Mouse (Mus musculus) CH12.LX (cell line): Measurements from ENCODE around the gene Ceacam10. TPM values are rescaled to one million over a fixed set of nuclear protein-coding genes. Genes with fewer than 3 reads are reported as not detected.
A peak's percentile ranks its signal among the peaks of the same experiment; 100 is the strongest.

Experiments used
- DNase-seq: peaks from one replicate; pipeline ENCODE4 v3.0.0-alpha.2; 2013; ENCODE audit errors: extremely low read depth
- H3K27ac ChIP-seq: 2 replicates; pipeline ENCODE4 v1.5.1; 2012; ENCODE audit warnings: low read depth, mild to moderate bottlenecking, control low read depth, moderate library complexity; ENCODE audit not compliant: insufficient read depth
- H3K27me3 ChIP-seq: replicated peaks from 2 replicates; pipeline ENCODE3; 2012; ENCODE audit warnings: inconsistent platforms
- H3K36me3 ChIP-seq, 2 experiments: replicated peaks in 1 of 2; 2 replicates each; pipeline versions ENCODE3 to v1.6.1; 2012; ENCODE audit warnings: inconsistent platforms in 1 of 2, low read length in 1 of 2, mild to moderate bottlenecking in 1 of 2, mixed read lengths in 1 of 2, moderate library complexity in 1 of 2; ENCODE audit not compliant: control insufficient read depth in 1 of 2, insufficient read depth in 1 of 2
- H3K4me1 ChIP-seq, 2 experiments: 2 replicates each; pipeline ENCODE4 v1.6.1; 2012; ENCODE audit warnings: inconsistent platforms in 1 of 2, moderate library complexity in 1 of 2; ENCODE audit not compliant: insufficient read depth in 2 of 2, control insufficient read depth in 1 of 2
- H3K4me2 ChIP-seq: 2 replicates; pipeline ENCODE4 v1.6.1; 2012; ENCODE audit warnings: low read depth, mild to moderate bottlenecking, control low read depth; ENCODE audit not compliant: poor library complexity, insufficient read depth, severe bottlenecking
- H3K4me3 ChIP-seq, 3 experiments: fragments of 150-350 bp in 1 of 3; sonication (generic) in 1 of 3; replicated peaks in 1 of 3; 2 replicates each; pipeline versions ENCODE3 to v1.5.1; 2011 to 2012; ENCODE audit warnings: low read depth in 2 of 3, low read length in 2 of 3, mild to moderate bottlenecking in 2 of 3, moderate library complexity in 2 of 3, control low read depth in 1 of 3, improper control_type of control experiment in 1 of 3, inconsistent platforms in 1 of 3, mixed read lengths in 1 of 3; ENCODE audit not compliant: poor library complexity in 1 of 3
- H3K79me2 ChIP-seq: replicated peaks from 2 replicates; pipeline ENCODE4 v1.6.1; 2012; ENCODE audit warnings: mild to moderate bottlenecking, moderate library complexity; ENCODE audit not compliant: control insufficient read depth, poor library complexity, insufficient read depth, severe bottlenecking; ENCODE audit errors: extremely low read depth
- H3K9ac ChIP-seq: 2 replicates; pipeline ENCODE4 v1.6.1; 2012; ENCODE audit warnings: low read depth, mild to moderate bottlenecking, control low read depth, moderate library complexity; ENCODE audit not compliant: insufficient read depth
- H3K9me3 ChIP-seq: replicated peaks from 2 replicates; pipeline ENCODE3; 2012; ENCODE audit warnings: low read length, inconsistent platforms, mixed read lengths
- BHLHE40 ChIP-seq: IDR thresholded peaks from 2 replicates; pipeline ENCODE4 v1.6.1; 2011; ENCODE audit warnings: mild to moderate bottlenecking, low read depth, low read length, improper control_type of control experiment
- CTCF ChIP-seq, 2 experiments: IDR thresholded peaks in 1 of 2; conservative IDR thresholded peaks in 1 of 2; 2 replicates each; pipeline ENCODE4 v1.5.1; 2011 to 2012; ENCODE audit warnings: low read depth in 2 of 2, low read length in 2 of 2, improper control_type of control experiment in 1 of 2, inconsistent platforms in 1 of 2, mild to moderate bottlenecking in 1 of 2, moderate library complexity in 1 of 2
- E2F4 ChIP-seq: IDR thresholded peaks from 2 replicates; pipeline ENCODE4 v1.6.1; 2011; ENCODE audit warnings: low read depth, low read length, improper control_type of control experiment; ENCODE audit not compliant: insufficient replicate concordance
- EP300 ChIP-seq: IDR thresholded peaks from 2 replicates; pipeline ENCODE4 v1.6.1; 2011; ENCODE audit warnings: low read length, improper control_type of control experiment
- ETS1 ChIP-seq: conservative IDR thresholded peaks from 2 replicates; pipeline ENCODE4 v1.6.1; 2012; ENCODE audit warnings: low read depth, mild to moderate bottlenecking, inconsistent platforms, low read length, improper control_type of control experiment, moderate library complexity
- HCFC1 ChIP-seq: IDR thresholded peaks from 2 replicates; pipeline ENCODE4 v1.6.1; 2012; ENCODE audit warnings: low read depth, mild to moderate bottlenecking, inconsistent platforms, low read length, improper control_type of control experiment
- IRF4 ChIP-seq: IDR thresholded peaks from 2 replicates; pipeline ENCODE4 v1.6.1; 2014; ENCODE audit warnings: low read depth, mild to moderate bottlenecking, inconsistent platforms, low read length, improper control_type of control experiment
- JUND ChIP-seq: conservative IDR thresholded peaks from 2 replicates; pipeline ENCODE4 v1.6.1; 2011; ENCODE audit warnings: low read depth, low read length, improper control_type of control experiment
- KAT2A ChIP-seq: IDR thresholded peaks from 2 replicates; pipeline ENCODE4 v1.6.1; 2012; ENCODE audit warnings: low read length, improper control_type of control experiment, inconsistent platforms; ENCODE audit not compliant: insufficient replicate concordance
- MAX ChIP-seq: IDR thresholded peaks from 2 replicates; pipeline ENCODE4 v1.6.1; 2011; ENCODE audit warnings: low read length, improper control_type of control experiment
- MEF2A ChIP-seq: IDR thresholded peaks from 2 replicates; pipeline ENCODE4 v1.6.1; 2014; ENCODE audit warnings: low read depth, mild to moderate bottlenecking, inconsistent platforms, low read length, improper control_type of control experiment, borderline replicate concordance
- MXI1 ChIP-seq: IDR thresholded peaks from 2 replicates; pipeline ENCODE4 v1.6.1; 2011; ENCODE audit warnings: mild to moderate bottlenecking, low read depth, low read length, improper control_type of control experiment
- MYC ChIP-seq: IDR thresholded peaks from 2 replicates; pipeline ENCODE4 v1.6.1; 2011; ENCODE audit warnings: low read depth, mild to moderate bottlenecking, improper control_type of control experiment, low read length
- NELFE ChIP-seq: IDR thresholded peaks from 2 replicates; pipeline ENCODE4 v1.6.1; 2011; ENCODE audit warnings: low read depth, low read length, improper control_type of control experiment
- NRF1 ChIP-seq: IDR thresholded peaks from 2 replicates; pipeline ENCODE4 v1.6.1; 2014; ENCODE audit warnings: low read depth, mild to moderate bottlenecking, inconsistent platforms, low read length, improper control_type of control experiment, moderate library complexity
- PAX5 ChIP-seq: IDR thresholded peaks from 2 replicates; pipeline ENCODE4 v1.6.1; 2012; ENCODE audit warnings: low read length, inconsistent platforms, mixed read lengths
- RAD21 ChIP-seq: IDR thresholded peaks from 2 replicates; pipeline ENCODE4 v1.6.1; 2011; ENCODE audit warnings: low read depth, mild to moderate bottlenecking, low read length, improper control_type of control experiment, moderate library complexity
- SIN3A ChIP-seq: IDR thresholded peaks from 2 replicates; pipeline ENCODE4 v1.6.1; 2012; ENCODE audit warnings: low read length, improper control_type of control experiment, inconsistent platforms
- TCF12 ChIP-seq: IDR thresholded peaks from 2 replicates; pipeline ENCODE4 v1.6.1; 2014; ENCODE audit warnings: low read depth, mild to moderate bottlenecking, inconsistent platforms, low read length, improper control_type of control experiment
- UBTF ChIP-seq: IDR thresholded peaks from 2 replicates; pipeline ENCODE4 v1.6.1; 2012; ENCODE audit warnings: low read depth, mild to moderate bottlenecking, inconsistent platforms, low read length, improper control_type of control experiment, moderate library complexity
- USF2 ChIP-seq: conservative IDR thresholded peaks from 2 replicates; pipeline ENCODE4 v1.6.1; 2011; ENCODE audit warnings: low read depth, low read length, improper control_type of control experiment
- ZC3H11A ChIP-seq: IDR thresholded peaks from 2 replicates; pipeline ENCODE4 v1.6.1; 2012; ENCODE audit warnings: low read depth, mild to moderate bottlenecking, inconsistent platforms, low read length, improper control_type of control experiment
- dilution Hi-C: fragments of 300-500 bp; cut with MboI; formaldehyde crosslinking; loops from 2 replicates; pipeline ENCODE4 v1.14.3; 2020; ENCODE audit warnings: low sequenced_read_pairs; ENCODE audit not compliant: extremely low pct_unique_long_range_greater_than_20kb, extremely low pct_ligation_motif_present
- in situ Hi-C: fragments of 300-500 bp; cut with MboI; formaldehyde crosslinking; loops from 3 replicates; pipeline ENCODE4 v1.14.3; 2019; ENCODE audit warnings: low sequenced_read_pairs, low pct_ligation_motif_present, low pct_unique_long_range_greater_than_20kb, mixed read lengths
- polyA plus RNA-seq: library from polyadenylated mRNA; unstranded; fragments of >175 nt; gene quantifications from 2 replicates; pipeline ENCODE4 v1.2.1, GENCODE M21; 2012; ENCODE audit warnings: low read depth; ENCODE audit not compliant: insufficient read length
- total RNA-seq, 2 experiments: library from RNA; depleted of rRNA; stranded (reverse); fragments of 300-350 nt in 1 of 2; fragments of >200 nt in 1 of 2; gene quantifications; 2 replicates each; pipeline ENCODE4 v1.2.3; 2012 to 2014

Ceacam10 gene
- total and polyA plus RNA-seq, 3 experiments, result 0.17 TPM; not detected in 2

DNA sequence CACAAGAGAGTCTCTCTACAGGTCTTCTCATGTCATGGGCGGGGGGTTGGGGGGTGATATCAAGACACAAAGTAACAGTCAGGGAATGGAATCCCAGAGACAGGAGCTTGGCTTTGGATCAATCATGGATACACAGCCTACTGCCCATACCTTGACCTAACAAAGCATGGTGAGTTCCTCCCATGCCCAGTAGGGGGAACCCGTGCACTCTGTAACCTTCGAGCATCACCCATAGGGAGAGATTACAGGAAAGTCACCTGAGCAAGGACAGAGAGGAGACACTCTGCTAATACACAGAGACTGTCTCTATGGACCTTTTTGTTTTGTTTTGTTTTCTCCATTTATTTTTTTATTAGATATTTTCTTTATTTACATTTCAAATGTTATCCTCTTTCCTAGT lies 40.5 kb downstream of the Ceacam10 start (continued):
- TF ChIP-seq ZC3H11A, result peak; percentile 66

DNA sequence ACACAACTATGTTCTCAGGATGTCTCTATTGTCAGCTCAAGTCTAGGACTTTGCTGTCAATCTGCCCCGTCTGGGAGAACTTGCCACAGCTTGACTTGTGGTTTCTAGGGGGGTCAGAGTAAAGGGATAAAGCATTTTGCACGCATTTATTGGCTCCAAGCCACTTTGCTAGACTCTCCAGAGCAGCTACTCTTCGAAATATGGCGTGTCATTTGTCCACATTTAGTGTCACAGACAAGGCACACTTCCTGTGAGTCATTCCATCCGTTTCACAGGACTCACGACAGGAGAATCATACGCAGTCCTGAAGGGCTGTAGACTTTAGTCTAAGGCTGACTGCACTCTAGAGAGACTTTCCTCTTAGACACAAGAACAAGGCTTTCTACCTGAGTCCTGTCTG lies 47.4 kb downstream of the Ceacam10 start:
- dilution Hi-C loops, result no loop called here
- in situ Hi-C loops, result no loop called here

DNA sequence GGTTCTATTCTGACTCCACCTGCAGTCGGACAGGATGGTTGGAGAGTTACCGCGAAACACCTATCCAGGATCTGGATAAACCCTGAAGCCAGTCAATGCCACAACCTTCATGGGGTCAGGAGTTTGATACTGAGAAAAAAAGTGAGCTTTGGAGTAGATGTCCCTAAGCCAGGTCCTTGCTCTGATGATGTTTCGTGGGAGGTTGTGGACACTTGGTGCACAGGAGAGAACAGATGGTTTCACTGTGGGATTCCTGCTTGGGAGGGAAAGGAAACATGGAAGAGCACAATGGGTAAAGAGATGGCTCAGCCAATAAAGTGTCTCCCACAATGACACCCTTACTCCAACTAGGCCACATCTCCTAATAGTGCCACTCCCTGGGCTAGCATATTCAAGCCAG lies 50.2 kb downstream of the Ceacam10 start:
- dilution Hi-C loops (no loop called here), in situ Hi-C loops (no loop called here)
- peaks cover 3 to 13% of the 10 kb centered on the region in 2 experiments for H3K4me1 ChIP-seq
- H3K9me3 ChIP-seq, result no peaks in the 10 kb centered on the region
- H3K36me3 ChIP-seq, result no peaks in the 10 kb centered on the region
- DNase-seq, result no peak
- no peak overlapping the region for H3K27ac ChIP-seq
- no peaks in the 10 kb centered on the region for H3K27me3 ChIP-seq
- no peaks in the 10 kb centered on the region for H3K79me2 ChIP-seq
- H3K4me2 ChIP-seq, result no peak overlapping the region
- TF ChIP-seq MEF2A, result no peak
- TF ChIP-seq PAX5, result no peak
- no peak for TF ChIP-seq MAX
- TF ChIP-seq CTCF (conservative IDR thresholded peaks at IDR 0.05 in 1 of 2, IDR thresholded peaks at IDR 0.05 in 1 of 2; ENCODE audit: low read depth in 2 of 2, low read length in 2 of 2), result no peak
- no peak for TF ChIP-seq E2F4
- no peak for TF ChIP-seq JUND
- no peak for TF ChIP-seq USF2
- no peak for TF ChIP-seq TCF12
- no peak for TF ChIP-seq UBTF
- TF ChIP-seq RAD21, result no peak
- TF ChIP-seq ETS1, result no peak
- TF ChIP-seq NRF1, result no peak
- TF ChIP-seq, all 38 proteins: peak for 0
- H3K4me3 ChIP-seq, result no peak overlapping the region
- no peak overlapping the region for H3K9ac ChIP-seq

More for the DNA sequence above, 47.4 kb downstream of the Ceacam10 start:
- H3K79me2 ChIP-seq, result no peaks in the 10 kb centered on the region
- H3K27me3 ChIP-seq, result no peaks in the 10 kb centered on the region
- no peaks in the 10 kb centered on the region for H3K9me3 ChIP-seq
- TF ChIP-seq ETS1 (peak; percentile 41; the same call in 1 of the 2 replicates), NELFE (no peak), SIN3A (0 out of 2 replicates have a peak, but pooled peaks have one; percentile 38), KAT2A (no peak), EP300 (peak; percentile 68), HCFC1 (no peak), MXI1 (0 out of 2 replicates have a peak, but pooled peaks have one; percentile 21), MAX (0 out of 2 replicates have a peak, but pooled peaks have one; percentile 38), MYC (0 out of 2 replicates have a peak, but pooled peaks have one; percentile 19), TCF12 (no peak), BHLHE40 (peak; percentile 67), RAD21 (no peak), IRF4 (peak; percentile 65), MEF2A (no peak)
- H3K4me3 ChIP-seq, result no peak overlapping the region
- H3K36me3 ChIP-seq, result no peaks in the 10 kb centered on the region
- no peak overlapping the region for H3K4me2 ChIP-seq
- no peak overlapping the region for H3K9ac ChIP-seq
- H3K4me1 ChIP-seq, result peaks cover 3 to 17% of the 10 kb centered on the region in 2 experiments
- DNase-seq, result peak; percentile 49
- no peak overlapping the region for H3K27ac ChIP-seq
